Mouse (Mus musculus) heart, adult 2 months (tissue): ENCODE data around the gene Grin2d. TPM values are rescaled to one million over a fixed set of nuclear protein-coding genes. Genes with fewer than 3 reads are reported as not detected.

Source experiments
- DNase-seq, 2 experiments: peaks; one replicate each; pipeline ENCODE4 v3.0.0; 2021
- H3K27ac ChIP-seq: fragments of 200-600 bp; 2 replicates; pipeline ENCODE4 v1.8.1; 2022
- H3K27me3 ChIP-seq: fragments of 200-500 bp; 2 replicates; pipeline ENCODE4 v1.6.1; 2012; ENCODE audit warnings: mild to moderate bottlenecking, low read length, inconsistent platforms, mixed read lengths; ENCODE audit not compliant: control insufficient read depth, insufficient read depth
- H3K36me3 ChIP-seq: fragments of 200-500 bp; 2 replicates; pipeline ENCODE4 v1.6.1; 2012; ENCODE audit warnings: low read length, inconsistent platforms; ENCODE audit not compliant: control insufficient read depth, insufficient read depth
- H3K4me1 ChIP-seq: fragments of 200-500 bp; 2 replicates; pipeline ENCODE4 v1.6.1; 2011; ENCODE audit warnings: low read length; ENCODE audit not compliant: control insufficient read depth, insufficient read depth
- H3K4me3 ChIP-seq: fragments of 200-600 bp; 2 replicates; pipeline ENCODE4 v1.8.1; 2022
- H3K79me2 ChIP-seq: fragments of 200-500 bp; replicated peaks from 2 replicates; pipeline ENCODE4 v1.6.1; 2012; ENCODE audit warnings: mild to moderate bottlenecking, inconsistent platforms, low read length, moderate library complexity, mixed read lengths; ENCODE audit not compliant: control insufficient read depth, insufficient read depth
- H3K9ac ChIP-seq: fragments of 200-500 bp; 2 replicates; pipeline ENCODE4 v1.6.1; 2012; ENCODE audit warnings: low read depth, mild to moderate bottlenecking, control low read depth, inconsistent platforms, low read length, mixed read lengths
- CTCF ChIP-seq: fragments of 200-600 bp; IDR thresholded peaks from 2 replicates; pipeline ENCODE4 v1.8.1; 2022; ENCODE audit warnings: antibody characterized with exemption, mild to moderate bottlenecking, moderate library complexity
- EP300 ChIP-seq: fragments of 200-500 bp; IDR thresholded peaks from 2 replicates; pipeline ENCODE4 v1.6.1; 2011; ENCODE audit warnings: low read depth, low read length, control low read depth; ENCODE audit not compliant: insufficient read depth
- POLR2A ChIP-seq: fragments of 200-500 bp; IDR thresholded peaks from 2 replicates; pipeline ENCODE4 v1.6.1; 2011; ENCODE audit warnings: mild to moderate bottlenecking, low read depth, low read length, control low read depth; ENCODE audit not compliant: insufficient read depth
- WGBS: fragments of 180-500 bp; shearing (Covaris S2); methylation state at CpG from one replicate; pipeline ENCODE4 v1.1.7; 2018; 5-methylcytosine and 5-hydroxymethylcytosine counted together
- intact Hi-C: fragments of 180-260 bp; cut with DNase I; formaldehyde crosslinking; loops from one replicate; pipeline ENCODE4 v1.15.1; 2025
- polyA plus RNA-seq: library from polyadenylated mRNA; depleted of rRNA; stranded (reverse); fragments of >200 nt; gene quantifications from 2 replicates; pipeline ENCODE4 v1.2.3, GENCODE M21; 2012
- total RNA-seq, 2 experiments: library from RNA; stranded (reverse); gene quantifications; 2 replicates each; pipeline ENCODE4 v1.2.3; 2021

Grin2d gene
- total and polyA plus RNA-seq, 3 experiments, result 0.31 to 0.92 (median 0.43) TPM

- WGBS, result 3% methylated on average over 83 of the region's 86 CpGs
- intact Hi-C loops, result loop anchor here (10.0 kb wide), 1 partner anchor 202 kb away; the partner anchor contains the start of genes Abcc6 and Nomo1
- peaks cover 4% of the 10 kb centered on the region; the same call in 1 of the 2 replicates for H3K4me1 ChIP-seq
- no peaks in the 10 kb centered on the region for H3K36me3 ChIP-seq
- 0 out of 2 replicates have a peak overlapping the region, but pooled peaks have one; percentile 22 for H3K4me3 ChIP-seq
- no peak for DNase-seq
- no peak overlapping the region for H3K27ac ChIP-seq
- TF ChIP-seq CTCF, result no peak
- no peak for TF ChIP-seq EP300
- TF ChIP-seq POLR2A, result no peak
- H3K9ac ChIP-seq, result peak overlapping the region; percentile 37; the same call in 1 of the 2 replicates
- no peaks in the 10 kb centered on the region; the same call in 1 of the 2 replicates for H3K79me2 ChIP-seq
- peaks cover 23% of the 10 kb centered on the region for H3K27me3 ChIP-seq
These were observed 44.9 kb downstream of the Grin2d start for GRCm38 (mm10) chr7:45833148-45833790.

- H3K9ac ChIP-seq, result no peak overlapping the region
- WGBS, result 12% methylated on average over 30 of the region's 30 CpGs
- no peaks in the 10 kb centered on the region for H3K36me3 ChIP-seq
- H3K4me1 ChIP-seq, result peaks cover 4% of the 10 kb centered on the region; the same call in 1 of the 2 replicates
- H3K27me3 ChIP-seq, result peaks cover 23% of the 10 kb centered on the region
- H3K4me3 ChIP-seq, result no peak overlapping the region
- TF ChIP-seq CTCF, result no peak
- no peak for TF ChIP-seq EP300
- no peak for TF ChIP-seq POLR2A
- no peak overlapping the region for H3K27ac ChIP-seq
- DNase-seq, result no peak
- no peaks in the 10 kb centered on the region; the same call in 1 of the 2 replicates for H3K79me2 ChIP-seq
- intact Hi-C loops, result loop anchor here (10.0 kb wide), 1 partner anchor 202 kb away; the partner anchor contains the start of genes Abcc6 and Nomo1
These were observed 45.8 kb downstream of the Grin2d start for GRCm38 (mm10) chr7:45832428-45832827.

- H3K4me3 ChIP-seq, result peak overlapping the region; percentile 70
- WGBS, result 21% methylated on average over 5 of the region's 5 CpGs
- no peaks in the 10 kb centered on the region; the same call in 1 of the 2 replicates for H3K79me2 ChIP-seq
- DNase-seq, result no peak
- peaks cover 23% of the 10 kb centered on the region for H3K27me3 ChIP-seq
- TF ChIP-seq EP300, result no peak
- TF ChIP-seq CTCF, result no peak
- no peak for TF ChIP-seq POLR2A
- no peak overlapping the region for H3K9ac ChIP-seq
- no peaks in the 10 kb centered on the region for H3K36me3 ChIP-seq
- H3K4me1 ChIP-seq, result peaks cover 4% of the 10 kb centered on the region; the same call in 1 of the 2 replicates
- intact Hi-C loops, result loop anchor here (1.0 to 10.0 kb wide), 3 partner anchors 36 to 204 kb away; partner anchors contain the start of genes Abcc6, Nomo1 and Sphk2
- H3K27ac ChIP-seq, result no peak overlapping the region
These were observed 47.1 kb downstream of the Grin2d start for GRCm38 (mm10) chr7:45831128-45831525.

- Histone ChIP-seq H3K4me1 (peaks cover 4% of the 10 kb centered on the region; the same call in 1 of the 2 replicates), H3K9ac (peak within 1 kb of the TSS; percentile 66), H3K4me3 (peak within 1 kb of the TSS; percentile 70), H3K27me3 (peaks cover 23% of the 10 kb centered on the region), H3K79me2 (no peaks in the 10 kb centered on the region; the same call in 1 of the 2 replicates), H3K36me3 (no peaks in the 10 kb centered on the region), H3K27ac (peak within 1 kb of the TSS; percentile 92)
- DNase-seq, result peak; percentile 88 to 89
- TF ChIP-seq EP300 (no peak), CTCF (0 out of 2 replicates have a peak, but pooled peaks have one; percentile 8), POLR2A (peak; percentile 41)
- intact Hi-C loops, result loop anchor here (1.0 to 10.0 kb wide), 3 partner anchors 36 to 204 kb away; partner anchors contain the start of genes Abcc6, Nomo1 and Sphk2
- under 1% methylated on average over 35 of the region's 35 CpGs for WGBS
These were observed 47.6 kb downstream of the Grin2d start, which contains the start of gene Grwd1 for GRCm38 (mm10) chr7:45830427-45831127. Gene Grwd1, minus strand, starts transcription at chr7:45830944.

- Histone ChIP-seq H3K79me2 (no peaks in the 10 kb centered on the region; the same call in 1 of the 2 replicates), H3K36me3 (no peaks in the 10 kb centered on the region), H3K4me1 (peaks cover 4% of the 10 kb centered on the region; the same call in 1 of the 2 replicates), H3K9ac (no peak overlapping the region), H3K27me3 (no peaks in the 10 kb centered on the region), H3K4me3 (no peak overlapping the region), H3K27ac (no peak overlapping the region)
- no peak for DNase-seq
- intact Hi-C loops, result no loop called here
- TF ChIP-seq POLR2A (no peak), EP300 (no peak), CTCF (no peak)
- 76% methylated on average over 7 of the region's 7 CpGs for WGBS
These were observed 51.5 kb downstream of the Grin2d start for GRCm38 (mm10) chr7:45826631-45827030.
